ENCODE assay signal across 8 mouse cellular contexts in genomic region chr9:68116221-68116741, GRCm38 (mm10).
A peak's percentile ranks its signal among the peaks of the same experiment; 100 is the strongest.
DNase-seq lines count a peak whose midpoint lies in the region; ATAC-seq and TF ChIP-seq lines count a peak whose summit lies in the region.
"Had no signal": no experiment of that assay in that cellular context is flagged by ENCODE, and none has a peak within 500 bp of the region (broad histone marks: within the 10 kb centered on the region; RNA-seq: fewer than 3 reads in every experiment).

No protein-coding gene starts in this region.

- no peaks in the 10 kb centered on the region for H3K36me3 ChIP-seq in hindbrain, postnatal 0 days (ENCODE audit: insufficient read depth, low read length)
- no peaks in the 10 kb centered on the region for H3K36me3 ChIP-seq in hindbrain, embryonic 10.5 days

- H3K9ac ChIP-seq in hindbrain, postnatal 0 days (replicated peaks; ENCODE audit: low read length), result no peak overlapping the region

- H3K4me1 ChIP-seq in hindbrain, postnatal 0 days (ENCODE audit: insufficient read depth, low read length), result no peaks in the 10 kb centered on the region
- no peaks in the 10 kb centered on the region for H3K4me1 ChIP-seq in hindbrain, embryonic 10.5 days (replicated peaks)

- H3K9me3 ChIP-seq in hindbrain, postnatal 0 days (ENCODE audit: low read length), result no peaks in the 10 kb centered on the region
- no peaks in the 10 kb centered on the region for H3K9me3 ChIP-seq in hindbrain, embryonic 10.5 days

- 0 out of 2 replicates have a peak, but pooled peaks have one; percentile 45 for ATAC-seq in hindbrain, postnatal 0 days
- ATAC-seq: intestine, embryonic 16.5 days had no signal

- TF ChIP-seq CTCF in hindbrain, postnatal 0 days (IDR thresholded peaks at IDR 0.05; ENCODE audit: low read depth), result no peak

- H3K27me3 ChIP-seq in hindbrain, postnatal 0 days (ENCODE audit: insufficient read depth, low read length), result no peaks in the 10 kb centered on the region
- H3K27me3 ChIP-seq in hindbrain, embryonic 10.5 days (ENCODE audit: insufficient read depth, poor library complexity, severe bottlenecking), result no peaks in the 10 kb centered on the region

- DNase-seq in hindbrain, postnatal 0 days (ENCODE audit: low spot score), result peak; percentile 10
- no peak for DNase-seq in hindbrain, embryonic 10.5 days (ENCODE audit: low spot score)
- DNase-seq in Muller cell, postnatal 12 days (ENCODE audit: inconsistent ontology term), result peak; percentile 21
- peak; percentile 33 to 49 for DNase-seq in cerebellum, adult 18-20 months
- DNase-seq in kidney, postnatal 14 days, result peak; percentile 60
- DNase-seq in spleen, postnatal 10 days (ENCODE audit: low spot score in 2 of 2), result no peak
- DNase-seq in yolk sac, embryonic 10.5 days (ENCODE audit: low spot score), result no peak

- H3K4me3 ChIP-seq in hindbrain, postnatal 0 days (ENCODE audit: low read length), result no peak overlapping the region
- H3K4me3 ChIP-seq in hindbrain, embryonic 10.5 days, result no peak overlapping the region

- no peak overlapping the region for H3K4me2 ChIP-seq in hindbrain, postnatal 0 days (ENCODE audit: low read depth, low read length)

- H3K27ac ChIP-seq in hindbrain, postnatal 0 days, result no peak overlapping the region
- H3K27ac ChIP-seq in hindbrain, embryonic 10.5 days, result no peak overlapping the region

- 62% methylated on average over 10 of the region's 10 CpGs for WGBS in hindbrain, postnatal 0 days
- 82% methylated on average over 10 of the region's 10 CpGs for WGBS in hindbrain, embryonic 10.5 days

Comparison
In these comparisons a context has a peak if more than half of its experiments do, and no peak if none do; other contexts are left out.
1. DNase-seq: peak in hindbrain, postnatal 0 days (single experiment), Muller cell, postnatal 12 days (single experiment), cerebellum, adult 18-20 months (2 of 2) and kidney, postnatal 14 days (single experiment); none in hindbrain, embryonic 10.5 days (single experiment), spleen, postnatal 10 days (0 of 2) and yolk sac, embryonic 10.5 days (single experiment).